Mouse (Mus musculus): Measurements from ENCODE around the gene Lhx4.

Gene Lhx4

DNA sequence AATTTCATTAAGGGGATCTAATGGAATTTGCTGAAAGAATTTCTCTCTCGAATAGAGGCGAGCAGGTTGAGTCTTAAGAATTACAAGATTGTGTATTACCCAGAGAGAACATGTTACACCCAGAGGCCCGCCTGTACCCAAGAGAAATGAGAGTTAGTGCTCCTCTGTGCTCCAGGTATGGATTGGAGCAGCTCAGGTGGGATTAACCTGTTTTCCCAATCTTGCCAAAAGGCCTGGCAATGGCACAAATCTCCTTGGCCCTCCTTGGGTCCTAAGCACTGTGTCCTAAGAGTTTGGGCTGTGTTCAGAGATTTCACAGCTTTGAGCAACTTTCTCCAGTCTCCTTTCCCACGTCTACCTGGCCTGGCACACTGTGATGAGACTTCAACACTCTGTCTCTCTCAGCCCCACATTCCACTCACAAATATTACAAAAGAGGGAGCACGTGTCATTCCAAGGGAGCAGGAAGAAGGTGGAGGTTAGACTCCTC is 48.2 kb downstream of the Lhx4 start:
- no peak for DNase-seq (ENCODE audit: extremely low spot score)

DNA sequence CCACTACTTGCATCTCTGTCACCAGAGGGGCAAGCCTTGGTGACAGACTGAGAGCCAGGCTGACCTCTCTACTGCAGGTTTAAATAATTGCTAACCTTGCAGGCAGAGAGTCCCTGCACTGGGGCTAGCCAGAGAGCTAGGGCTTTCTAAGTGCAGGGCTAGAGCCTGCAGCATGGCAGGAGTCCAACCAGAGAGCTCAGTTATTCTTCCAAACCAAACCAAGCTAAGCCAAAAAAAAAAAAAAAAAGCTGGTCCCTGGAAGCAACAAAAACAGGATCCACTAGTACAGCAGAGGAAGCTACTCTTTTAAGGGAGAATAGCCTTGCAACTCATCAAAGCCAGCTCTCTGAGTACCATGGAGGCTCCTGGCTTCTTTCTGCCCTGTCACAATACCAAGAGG is 50.6 kb downstream of the Lhx4 start:
- DNase-seq (ENCODE audit: extremely low spot score) = no peak

DNA sequence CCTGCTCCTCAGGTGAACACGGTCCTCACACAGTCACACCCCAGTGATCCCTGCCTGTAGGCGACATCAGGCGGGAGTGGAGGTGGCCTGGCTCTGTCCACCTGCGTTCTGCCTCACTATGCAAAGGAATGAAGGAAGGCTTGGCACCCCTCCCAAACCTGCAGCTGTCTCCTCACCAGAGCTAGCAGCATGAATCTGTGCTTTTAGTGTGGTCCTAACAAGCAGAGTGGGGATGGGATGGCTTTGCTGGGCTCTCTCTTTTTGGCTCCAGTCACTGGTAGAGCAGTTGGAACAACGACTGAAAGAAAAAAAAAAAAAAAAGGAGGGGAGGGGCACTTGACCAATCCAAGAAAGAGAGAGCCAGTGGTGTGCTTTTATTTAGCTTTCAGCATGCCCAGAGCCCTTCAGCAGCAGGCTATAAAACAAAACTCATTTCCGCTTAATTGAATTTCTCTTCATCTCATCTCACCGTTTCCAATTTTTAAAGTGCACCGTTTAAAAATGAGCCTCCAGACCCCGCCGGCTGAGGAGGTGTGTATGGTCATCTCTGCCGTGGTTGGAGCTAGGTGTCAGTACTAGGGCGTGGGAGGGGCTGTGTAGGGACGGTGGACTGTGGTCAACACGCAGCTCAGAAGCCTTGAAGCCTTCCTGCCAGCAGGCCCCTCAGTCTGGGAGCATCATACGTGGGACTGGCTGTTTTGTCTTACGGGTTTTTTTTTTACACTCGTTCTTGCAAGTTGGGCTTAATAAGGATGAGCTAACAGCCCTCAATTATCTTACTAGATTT is 52.9 kb downstream of the Lhx4 start:
- no peak for DNase-seq (ENCODE audit: extremely low spot score)

DNA sequence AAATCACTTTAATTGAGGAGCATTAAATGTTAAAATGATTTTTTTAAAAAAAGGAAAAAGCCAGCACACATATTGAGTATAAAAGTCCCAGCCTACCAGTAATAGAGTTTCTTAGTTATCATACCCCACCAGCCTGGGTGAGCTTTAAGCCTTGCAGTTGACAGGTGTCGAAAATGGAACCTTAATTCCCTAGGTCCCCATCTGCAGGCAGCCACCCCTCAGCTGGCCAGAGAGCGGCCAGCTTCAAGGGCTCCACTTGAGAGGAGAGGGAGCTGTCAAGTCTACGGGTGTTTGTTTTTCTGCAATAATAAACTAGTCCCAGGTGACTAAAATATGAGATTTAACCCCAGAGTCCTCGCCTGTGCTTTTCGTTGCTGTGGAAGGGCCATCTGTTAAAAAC is 58.0 kb downstream of the Lhx4 start:
- no peak for DNase-seq (ENCODE audit: extremely low spot score)

DNA sequence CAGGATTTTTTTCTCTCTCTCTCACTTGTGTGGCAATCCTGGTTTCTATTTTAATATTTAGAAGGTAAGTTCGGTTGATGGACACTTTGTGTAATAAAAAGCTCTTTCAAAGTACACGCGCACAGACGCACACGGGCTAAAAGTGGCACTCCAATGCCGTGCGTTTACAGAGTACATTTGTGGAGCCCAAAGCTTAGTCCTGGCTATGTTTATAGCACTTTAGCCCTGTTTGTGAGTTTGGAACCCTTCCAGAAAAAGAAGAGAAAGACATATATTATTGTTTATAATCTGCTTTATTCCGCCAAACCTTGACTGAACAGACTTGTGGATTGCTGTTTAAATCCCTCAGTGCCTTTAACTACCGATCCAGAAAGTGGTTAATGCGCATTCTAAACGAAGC is 58.5 kb downstream of the Lhx4 start:
- no peak for DNase-seq (ENCODE audit: extremely low spot score)

DNA sequence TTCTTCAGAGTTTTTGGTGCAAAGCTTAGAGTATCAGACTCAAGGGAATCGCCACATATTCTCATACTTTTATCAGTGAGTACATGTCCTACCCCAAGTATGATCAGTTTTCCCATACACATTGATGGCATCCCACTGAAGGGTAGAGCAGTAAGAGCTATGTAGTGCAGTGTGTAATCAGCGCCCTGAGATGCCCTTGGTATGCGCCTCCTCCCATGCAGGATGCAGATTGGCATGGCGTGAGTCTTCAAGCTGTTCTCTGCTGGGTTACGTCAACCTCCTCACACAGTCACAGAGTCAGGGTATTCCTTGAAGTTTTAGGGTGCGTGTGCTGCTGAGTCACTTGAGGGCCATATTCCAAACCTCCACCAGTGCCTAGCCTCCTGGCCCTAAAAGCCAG is 59.3 kb downstream of the Lhx4 start:
- no peak for DNase-seq (ENCODE audit: extremely low spot score)

DNA sequence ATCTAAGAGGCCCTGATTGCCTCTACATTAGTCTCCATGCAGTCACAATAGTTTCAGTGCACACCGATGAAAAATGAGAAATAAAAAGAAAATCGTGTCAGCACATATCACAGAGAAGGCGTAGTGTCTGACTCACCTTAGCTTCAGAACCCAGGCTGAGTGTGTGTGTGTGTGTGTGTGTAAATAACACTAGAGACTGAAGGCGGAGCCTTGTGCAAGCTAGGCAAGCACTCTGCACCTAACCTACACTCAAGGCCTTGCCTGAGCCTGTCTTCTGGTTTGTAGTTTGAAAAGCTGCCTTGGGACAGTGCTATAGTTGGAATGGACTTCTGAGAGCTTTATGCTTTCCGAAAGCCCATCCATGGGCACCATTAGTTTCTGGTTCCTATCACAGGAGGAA is 61.9 kb downstream of the Lhx4 start:
- DNase-seq (ENCODE audit: extremely low spot score) = no peak

DNA sequence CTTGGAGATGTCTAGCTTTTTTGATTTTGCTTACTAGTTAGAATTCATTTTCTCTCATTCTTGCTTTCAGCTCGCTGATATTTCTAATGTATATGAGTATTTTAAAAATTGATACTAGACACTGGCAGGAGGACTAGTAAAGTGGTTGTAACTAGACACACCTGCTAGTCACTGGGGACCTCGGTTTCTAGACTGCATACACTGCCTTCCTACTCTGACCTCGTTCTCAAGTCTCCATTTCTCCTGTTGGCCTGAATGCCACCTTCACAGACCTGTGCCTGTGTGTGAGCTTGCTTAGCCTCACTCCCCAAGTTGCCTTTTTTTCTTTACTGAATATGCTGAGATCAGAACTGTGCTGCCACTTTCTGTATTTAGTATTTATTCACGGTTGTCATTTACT is 62.3 kb downstream of the Lhx4 start:
- DNase-seq (ENCODE audit: extremely low spot score) = no peak

DNA sequence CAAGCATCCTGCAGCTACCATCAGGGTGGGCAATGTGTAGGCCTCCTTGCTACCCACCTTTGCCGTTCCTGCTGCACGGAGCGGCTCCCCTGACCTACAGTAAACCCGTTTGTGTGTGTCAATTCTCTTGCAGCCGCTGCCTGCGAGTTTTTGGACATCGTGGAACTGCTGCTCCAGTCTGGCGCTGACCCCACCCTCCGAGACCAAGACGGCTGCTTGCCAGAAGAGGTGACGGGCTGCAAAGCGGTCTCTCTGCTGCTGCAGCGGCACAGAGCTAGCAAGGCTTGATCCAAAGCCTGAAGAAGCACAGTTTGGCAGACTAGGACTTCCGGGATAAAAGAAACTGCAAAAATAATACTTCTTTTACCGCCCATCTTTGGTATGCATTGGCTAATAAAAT is 64.7 kb downstream of the Lhx4 start:
- no peak for DNase-seq (ENCODE audit: extremely low spot score)

DNA sequence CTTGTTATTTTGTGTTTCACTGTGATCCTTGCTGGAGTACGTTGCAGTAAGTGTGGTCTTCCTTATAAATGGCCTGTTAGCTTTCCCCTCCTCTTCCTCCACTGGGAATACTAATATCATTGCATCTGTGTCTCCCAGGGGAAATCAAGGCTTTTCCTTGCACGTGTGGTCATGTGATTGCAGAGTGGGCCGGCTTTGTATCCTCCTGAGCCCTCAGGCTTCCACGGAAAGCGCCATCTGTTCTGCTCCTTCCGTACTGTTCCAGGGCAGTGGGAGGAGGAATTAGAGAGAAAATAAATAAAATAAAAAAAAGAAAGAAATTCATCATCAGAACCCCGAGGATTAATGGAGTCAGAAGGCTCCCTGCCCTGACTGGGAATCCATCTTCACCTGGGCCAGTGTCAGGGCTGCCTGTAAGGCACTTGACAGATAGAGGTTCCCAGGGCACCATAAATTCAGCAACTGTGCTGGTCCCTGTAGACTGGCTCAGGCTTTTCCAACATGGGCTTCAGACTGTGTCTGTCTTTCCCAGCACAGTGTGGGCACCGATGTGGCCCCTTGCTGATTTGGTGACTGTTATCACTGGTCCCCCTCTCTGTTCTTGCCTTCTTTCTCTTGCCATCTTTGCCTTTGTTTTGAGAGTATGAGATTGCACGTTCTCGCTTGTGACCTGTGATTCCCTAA is 70.2 kb downstream of the Lhx4 start:
- DNase-seq (ENCODE audit: extremely low spot score) = no peak

DNA sequence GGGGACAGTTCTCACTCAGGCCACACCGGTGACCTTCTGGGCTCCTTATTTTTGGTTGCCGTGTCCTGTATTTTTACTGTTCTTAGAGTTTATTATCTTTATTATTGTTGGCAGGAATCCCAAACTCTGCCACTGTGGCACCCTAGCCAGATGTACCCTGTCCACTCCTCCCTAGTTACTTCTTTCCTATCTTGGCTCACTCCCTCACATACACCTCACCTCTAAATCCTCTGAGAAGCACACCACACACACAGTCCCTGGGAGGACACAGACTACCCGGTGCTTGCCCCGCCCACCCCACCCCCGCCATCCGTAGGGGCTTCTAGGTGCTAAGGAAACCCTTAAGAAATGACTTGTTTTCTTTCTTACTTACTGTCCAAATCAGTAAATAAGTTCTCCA is 75.9 kb downstream of the Lhx4 start:
- no peak for DNase-seq (ENCODE audit: extremely low spot score)

DNA sequence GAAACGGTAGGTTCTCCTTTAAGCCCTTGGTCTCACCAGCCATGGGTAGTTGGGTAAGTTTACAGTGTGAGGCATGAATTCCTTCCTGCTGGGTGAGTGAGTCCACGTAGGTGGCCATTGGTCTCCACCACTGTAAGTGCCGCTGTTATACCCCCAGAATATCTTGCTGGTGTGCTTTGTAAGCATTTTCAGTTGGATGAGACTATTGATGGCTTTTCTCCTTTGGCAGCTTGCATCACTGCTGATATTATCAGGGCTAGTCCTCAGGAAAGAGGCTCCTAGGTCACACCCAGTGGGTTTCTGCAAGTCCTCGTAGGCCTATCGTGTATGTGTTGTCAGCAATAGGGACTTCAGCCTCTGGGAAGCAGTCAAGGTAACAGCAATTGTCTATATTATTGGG is 87.5 kb downstream of the Lhx4 start:
- DNase-seq (ENCODE audit: extremely low spot score) = no peak

DNA sequence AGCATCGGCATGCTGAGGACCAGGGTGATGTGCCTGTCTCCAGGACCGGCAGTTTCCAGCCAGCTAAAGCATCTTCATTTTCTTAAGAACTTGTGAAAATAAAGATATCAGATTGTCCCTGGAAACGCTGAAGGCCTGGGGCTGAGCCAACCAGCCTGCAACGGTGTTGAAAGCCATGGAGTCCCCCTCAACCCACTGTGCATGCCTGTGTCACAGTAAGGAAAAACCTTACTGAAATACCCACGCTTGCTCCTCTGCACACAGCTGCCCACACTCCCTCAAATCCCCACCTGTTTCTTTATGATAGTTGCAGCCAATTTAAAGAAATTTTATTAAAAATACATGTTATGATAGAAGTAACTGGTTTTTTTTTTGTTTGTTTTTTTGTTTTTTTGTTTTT is 95.2 kb downstream of the Lhx4 start:
- no peak for DNase-seq (ENCODE audit: extremely low spot score)

DNA sequence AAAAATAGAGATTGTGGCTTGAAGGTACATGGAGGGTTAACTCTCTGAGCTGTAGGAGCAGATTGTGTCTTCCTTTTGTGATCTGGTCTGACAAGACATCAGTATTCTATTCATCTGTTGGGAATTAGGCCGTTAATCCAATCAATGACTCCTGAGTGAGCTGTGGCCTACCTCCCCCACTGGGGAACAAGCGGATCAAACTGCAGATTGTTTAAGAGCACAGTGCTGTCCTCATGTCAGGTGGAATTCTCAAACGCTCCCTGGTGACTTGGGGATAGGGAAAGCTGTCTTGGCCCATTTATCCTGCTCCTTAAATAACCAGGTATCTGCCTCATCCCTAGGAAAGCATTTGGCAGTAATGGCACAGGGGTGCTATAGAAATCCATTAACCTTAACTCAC is 96.5 kb downstream of the Lhx4 start:
- peak; percentile 7 for DNase-seq (ENCODE audit: extremely low spot score)

DNA sequence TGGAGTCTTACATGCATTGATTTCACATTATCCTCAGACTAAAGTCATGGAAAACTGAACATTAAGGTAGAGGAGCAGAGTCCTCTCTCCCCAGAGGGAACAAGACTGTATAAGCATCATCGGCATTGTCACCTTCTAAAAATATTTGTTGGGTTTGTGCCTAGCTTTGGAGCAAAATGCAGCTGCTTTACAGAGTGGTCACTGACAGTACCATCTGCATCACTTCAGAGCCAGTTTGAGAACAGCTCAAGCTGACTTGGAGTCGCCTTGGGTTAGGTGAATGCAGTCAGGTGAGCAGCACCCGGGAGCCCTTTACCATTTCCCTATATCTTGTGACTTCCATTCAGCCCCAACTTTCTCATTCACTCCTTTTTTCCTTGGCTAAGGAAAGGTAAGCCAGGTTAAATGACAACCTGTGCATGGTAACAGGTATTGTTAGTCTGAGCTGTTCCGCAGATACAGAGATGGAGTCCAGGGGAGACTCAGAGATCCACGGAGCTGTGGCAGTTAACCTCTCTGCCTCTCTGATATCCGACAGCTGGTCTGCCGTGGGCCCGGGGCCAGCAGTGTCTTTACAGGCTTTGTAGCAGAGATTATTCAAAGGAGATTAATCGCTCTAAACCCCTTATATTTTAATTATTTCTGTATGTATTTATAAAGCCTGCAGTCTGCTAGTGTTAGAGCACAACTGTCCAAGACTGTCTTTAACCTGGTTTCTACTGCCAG is 101.2 kb downstream of the Lhx4 start:
- DNase-seq (ENCODE audit: extremely low spot score) = no peak
